Mouse (Mus musculus): Measurements from ENCODE around the gene Cwh43. TPM values are rescaled to one million over a fixed set of nuclear protein-coding genes. Genes with fewer than 3 reads are reported as not detected.
A peak's percentile ranks its signal among the peaks of the same experiment; 100 is the strongest.

The Cwh43 gene
- polyA plus RNA-seq, 1 experiment, result 0.36 TPM

DNA sequence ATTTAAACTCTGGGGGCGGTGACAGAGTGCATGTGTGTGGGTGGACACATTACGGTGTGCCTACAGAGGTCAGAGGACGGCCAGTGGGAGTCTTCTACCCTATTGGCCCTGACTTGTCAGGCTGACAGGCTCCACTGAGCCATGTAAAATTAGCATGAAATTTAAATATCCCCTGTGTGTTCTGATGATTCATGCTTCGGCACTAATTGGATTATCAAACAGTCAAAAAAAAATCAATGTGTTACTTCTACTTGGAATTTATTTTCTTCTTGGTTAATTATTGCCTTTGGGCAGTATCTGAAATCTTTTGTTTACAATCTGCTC, 22.3 kb upstream of the Cwh43 start:
- WGBS, result 69% methylated on average over 4 of the region's 4 CpGs
- DNase-seq (ENCODE audit: low read depth, low spot score), result no peak

DNA sequence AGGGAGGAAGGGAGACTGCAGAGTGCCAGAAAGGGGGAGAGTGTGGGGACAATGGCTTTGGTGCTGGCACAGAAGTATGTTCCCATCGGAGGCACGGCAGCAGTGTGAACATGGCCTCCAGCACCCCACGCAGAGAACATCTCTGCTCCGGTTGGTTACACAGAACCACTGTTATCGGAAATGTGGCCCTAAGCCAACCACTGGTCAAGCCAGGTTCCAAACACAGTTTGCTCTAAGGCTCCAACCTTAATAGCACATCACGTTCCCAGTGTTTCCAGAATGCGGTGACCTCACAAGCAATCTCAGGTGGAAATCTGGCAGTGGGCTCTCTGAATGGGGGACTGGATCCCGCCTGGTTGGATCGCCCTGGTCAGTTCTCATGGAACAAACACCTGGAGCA, 12.8 kb upstream of the Cwh43 start:
- WGBS, result 80% methylated on average over 9 of the region's 9 CpGs
- no peak for DNase-seq (ENCODE audit: low read depth, low spot score)

DNA sequence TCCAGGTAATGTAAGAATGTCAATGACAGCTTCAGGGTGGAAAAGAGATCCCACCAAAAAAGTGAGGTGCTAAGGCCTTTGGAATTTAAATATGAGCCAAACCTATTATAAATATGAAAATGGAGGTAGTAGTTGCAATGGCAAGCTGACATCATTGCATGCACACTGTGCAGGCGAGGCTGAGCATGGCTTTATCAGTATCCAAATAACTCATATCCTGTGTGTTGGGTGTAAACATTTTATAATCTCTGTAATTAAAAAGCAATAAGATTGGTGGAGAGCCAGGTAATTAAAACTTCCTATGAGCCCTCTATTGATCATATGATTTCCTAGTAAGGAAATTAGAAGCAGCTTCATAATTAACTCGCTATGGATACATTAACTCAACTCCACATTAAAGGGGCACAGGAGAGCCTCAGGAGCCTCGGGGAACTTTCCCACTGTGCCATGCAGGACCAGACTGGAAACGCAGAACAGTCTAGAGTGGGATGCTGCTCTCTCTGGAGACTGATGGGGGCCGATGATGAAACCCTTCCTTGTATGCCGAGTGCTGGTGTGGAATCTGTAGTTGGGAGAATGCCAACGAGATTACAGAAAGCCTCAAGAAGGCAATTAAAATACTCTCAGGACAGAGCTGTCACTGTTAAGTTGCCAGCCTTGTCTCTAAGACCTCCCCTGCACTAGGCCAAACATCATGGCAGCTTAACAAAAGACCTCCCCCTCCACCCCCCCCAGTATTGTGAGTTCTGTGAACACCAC, 5.9 kb upstream of the Cwh43 start:
- 22% methylated on average over 7 of the region's 7 CpGs for WGBS
- no peak for DNase-seq (ENCODE audit: low read depth, low spot score)

DNA sequence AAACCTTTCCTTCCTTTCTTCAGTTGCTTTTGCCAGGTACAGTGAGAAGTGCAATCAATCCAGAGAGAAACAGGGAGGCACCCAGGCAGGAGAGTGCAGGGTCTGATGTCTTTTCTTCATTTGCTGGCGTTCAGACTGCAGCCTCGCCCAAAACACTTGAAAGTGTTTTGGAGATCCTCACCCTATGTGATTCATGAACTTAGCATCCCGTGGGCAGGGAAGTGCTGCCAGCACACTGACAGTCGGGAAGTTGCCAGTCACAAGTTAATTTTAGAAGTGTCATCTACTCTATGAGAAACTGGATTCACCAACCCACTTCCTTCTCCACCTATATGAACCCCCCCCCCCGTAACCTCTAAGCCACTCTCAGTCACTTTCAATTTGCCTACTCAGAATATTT, 4.5 kb upstream of the Cwh43 start:
- no peak for DNase-seq (ENCODE audit: low read depth, low spot score)
- 40% methylated on average over 5 of the region's 5 CpGs for WGBS

DNA sequence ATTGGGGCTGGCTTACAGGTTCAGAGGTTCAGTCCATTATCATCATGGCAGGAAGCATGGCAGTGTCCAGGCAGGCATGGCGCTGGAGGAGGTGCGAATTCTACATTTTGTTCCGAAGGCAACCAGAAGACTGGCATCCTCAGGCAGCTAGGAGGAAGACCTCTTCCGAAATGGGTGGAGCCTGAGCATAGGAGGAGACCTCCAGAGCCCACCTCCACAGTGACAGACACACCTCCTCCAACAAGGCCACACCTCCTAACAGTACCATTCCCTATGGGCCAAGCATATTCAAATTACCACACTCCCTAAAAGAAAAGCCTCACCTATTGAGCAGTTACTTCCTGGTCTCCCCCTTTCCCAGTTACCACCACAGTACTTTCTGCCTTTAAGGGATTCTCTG, 3.0 kb upstream of the Cwh43 start:
- 94% methylated on average over 4 of the region's 4 CpGs for WGBS

DNA sequence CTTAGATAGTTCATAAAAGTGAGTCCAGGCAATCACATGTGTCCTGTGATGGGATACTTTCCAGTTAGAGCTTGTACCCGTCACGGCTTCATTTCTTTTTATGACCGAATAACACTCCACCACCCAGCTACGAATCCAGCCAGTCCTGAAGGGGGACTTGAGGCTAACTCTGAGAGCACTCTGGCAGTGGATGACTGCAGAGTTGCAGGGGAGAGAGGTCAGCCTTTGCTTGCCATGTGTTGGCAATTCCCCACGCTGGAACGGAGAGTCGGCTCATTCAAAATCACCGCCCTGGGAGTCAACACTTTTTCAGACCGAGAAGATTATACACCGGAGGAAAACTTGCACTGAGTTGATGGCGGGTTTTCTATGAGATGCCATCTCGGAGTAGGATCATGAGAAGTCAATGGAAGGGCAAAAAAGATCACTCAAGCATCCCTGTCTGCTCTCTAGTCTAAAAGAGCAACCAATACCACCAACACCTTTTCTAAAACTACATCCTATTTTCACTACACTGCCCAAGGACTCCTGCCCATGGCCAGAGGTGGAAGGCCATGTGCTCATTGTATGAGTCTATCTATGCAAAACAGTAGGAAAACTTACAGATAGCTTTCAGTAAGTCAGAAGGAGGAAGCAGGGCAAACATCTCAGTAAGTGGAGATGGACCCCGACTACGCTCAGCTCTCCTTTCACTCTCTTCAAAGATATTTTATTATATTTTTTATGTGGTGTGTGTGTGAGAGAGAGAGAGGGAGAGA, 2.4 kb upstream of the Cwh43 start:
- WGBS, result 82% methylated on average over 14 of the region's 14 CpGs
- no peak for DNase-seq (ENCODE audit: low read depth, low spot score)

More for the DNA sequence above, 3.0 kb upstream of the Cwh43 start:
- DNase-seq (ENCODE audit: low read depth, low spot score), result no peak

DNA sequence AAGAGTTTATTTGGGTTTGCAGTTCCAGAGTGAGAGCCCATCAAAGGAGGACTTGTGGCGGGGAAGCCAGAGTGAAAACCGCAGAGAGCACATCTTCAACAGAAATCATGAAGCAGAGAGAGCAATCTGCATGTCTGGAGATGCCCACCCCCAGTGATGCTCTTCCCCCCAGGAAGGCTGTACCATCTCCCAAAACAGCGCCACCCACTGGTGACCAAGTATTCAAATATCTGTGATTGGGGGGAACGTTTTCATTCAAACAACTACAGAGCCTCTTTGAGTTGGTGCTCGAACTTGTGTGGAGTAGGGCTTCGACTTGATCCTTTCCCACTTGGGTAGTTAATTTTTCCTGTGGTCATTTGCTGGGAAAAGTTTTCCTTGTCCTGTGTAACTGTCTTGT, 1.1 kb upstream of the Cwh43 start:
- WGBS, result 80% methylated on average over 6 of the region's 6 CpGs
- DNase-seq (ENCODE audit: low read depth, low spot score), result no peak

DNA sequence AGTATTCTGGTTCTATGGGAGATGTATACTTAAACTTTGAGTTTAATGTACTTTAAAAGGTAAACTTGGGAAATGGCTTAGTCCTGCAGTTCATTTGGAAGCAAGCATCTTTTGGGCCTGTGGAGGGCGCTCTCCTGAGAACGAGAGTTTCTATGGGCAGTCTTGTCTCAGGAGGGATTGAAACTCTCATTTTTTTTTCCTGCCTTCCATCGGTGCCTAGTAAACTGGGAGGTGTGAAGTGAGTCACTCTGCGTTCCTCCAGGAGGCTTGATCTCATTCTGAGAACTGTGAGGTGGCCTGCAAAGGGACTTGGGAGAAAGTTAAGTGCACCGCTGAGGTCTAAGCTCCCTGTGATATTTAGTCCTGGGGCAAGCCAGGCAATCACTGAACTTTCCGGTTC, 986 bp downstream of the Cwh43 start:
- DNase-seq (ENCODE audit: low read depth, low spot score), result no peak
- 17% methylated on average over 6 of the region's 6 CpGs for WGBS

DNA sequence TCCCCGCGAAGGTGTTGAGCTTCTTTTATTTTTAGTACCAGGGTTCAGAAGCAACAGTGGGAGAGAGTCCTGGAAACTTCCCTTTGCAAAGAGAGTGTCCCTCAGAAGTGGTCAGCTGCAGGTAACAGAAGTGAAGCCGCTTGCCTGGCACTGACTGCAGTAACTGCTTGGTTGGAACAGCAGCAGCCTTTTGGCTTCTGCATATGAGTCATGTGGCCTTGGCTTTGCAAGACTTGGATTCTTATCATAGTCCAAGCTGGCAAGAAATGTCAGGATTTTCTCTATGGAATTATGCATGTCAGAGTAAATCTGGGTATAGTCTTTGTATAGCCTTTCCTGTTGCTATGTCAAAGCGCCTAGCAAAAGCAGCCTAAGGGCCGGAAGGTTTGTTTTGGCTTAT, 4.1 kb downstream of the Cwh43 start:
- WGBS, result 81% methylated on average over 5 of the region's 5 CpGs
- DNase-seq (ENCODE audit: low read depth, low spot score), result no peak

DNA sequence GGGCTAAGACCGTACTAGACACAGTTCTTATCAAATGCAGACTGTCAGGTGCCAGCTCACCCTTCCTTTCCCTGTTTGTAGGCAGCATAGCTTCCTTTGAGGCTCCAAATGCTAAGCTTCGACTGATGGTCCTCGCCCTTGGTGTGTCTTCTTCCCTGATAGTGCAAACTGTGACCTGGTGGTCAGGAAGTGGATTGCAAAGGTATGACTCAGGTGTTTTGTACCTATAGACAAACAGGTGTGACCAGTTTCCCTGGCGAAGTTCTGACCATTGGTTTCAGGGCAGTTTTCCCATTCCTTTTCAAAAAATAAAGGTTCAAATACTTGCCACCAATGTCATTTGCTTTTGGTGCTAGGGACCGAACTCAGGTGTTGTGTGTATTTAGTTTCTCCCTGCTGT, 5.9 kb downstream of the Cwh43 start:
- WGBS, result 47% methylated on average over 5 of the region's 5 CpGs
- no peak for DNase-seq (ENCODE audit: low read depth, low spot score)

DNA sequence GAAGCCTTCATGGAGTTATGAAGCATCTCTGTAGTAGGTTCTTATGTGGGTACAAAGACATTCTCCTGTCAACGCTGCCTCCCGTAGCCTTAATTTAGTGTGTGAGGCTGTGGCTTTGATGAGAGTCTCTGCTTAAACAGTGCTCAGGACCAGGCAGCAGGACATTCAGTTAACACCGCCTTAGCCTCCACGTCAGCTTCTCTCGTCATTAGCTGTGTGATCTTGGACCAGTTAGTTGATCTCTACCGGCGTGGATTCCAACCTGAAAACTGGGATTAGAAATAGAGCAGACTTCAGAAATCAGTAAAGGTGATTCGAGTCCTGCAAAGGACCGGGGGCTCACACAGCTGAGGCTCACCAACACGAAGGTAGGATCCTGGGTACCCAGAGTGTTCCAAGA, 8.3 kb downstream of the Cwh43 start:
- no peak for DNase-seq (ENCODE audit: low read depth, low spot score)
- WGBS, result 89% methylated on average over 10 of the region's 10 CpGs

DNA sequence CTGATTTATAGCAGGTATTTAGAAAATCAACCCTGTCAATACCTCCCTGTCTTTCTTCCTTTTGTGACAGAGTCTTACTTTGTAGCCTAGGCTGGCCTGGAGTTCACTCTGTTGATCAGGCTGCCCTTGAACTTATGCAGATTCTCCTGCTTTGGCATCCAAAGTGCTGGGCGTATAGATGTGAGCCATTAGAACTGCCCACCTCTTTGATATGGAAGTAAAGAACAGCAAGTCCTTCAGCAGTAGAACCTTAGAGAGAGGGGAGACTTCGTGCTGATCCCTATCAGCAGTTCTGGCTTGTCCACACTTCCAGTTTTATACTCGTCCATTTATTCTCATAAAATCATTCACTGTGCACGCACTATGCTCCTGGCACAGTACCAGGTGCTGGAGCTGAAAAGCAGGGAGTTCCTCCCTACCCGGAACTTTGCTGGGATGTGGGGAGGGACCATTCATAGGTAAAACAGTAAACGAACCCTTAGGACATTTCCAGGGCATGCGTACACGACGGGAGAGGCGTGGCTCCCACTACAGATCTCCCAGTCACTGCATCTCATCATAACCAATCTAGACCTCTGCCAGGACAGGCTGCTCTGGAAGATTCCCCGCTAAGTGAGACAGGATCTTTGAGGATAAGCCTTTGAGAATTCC, 13.3 kb downstream of the Cwh43 start:
- WGBS, result 16% methylated on average over 11 of the region's 11 CpGs
- DNase-seq (ENCODE audit: low read depth, low spot score), result peak; percentile 90

DNA sequence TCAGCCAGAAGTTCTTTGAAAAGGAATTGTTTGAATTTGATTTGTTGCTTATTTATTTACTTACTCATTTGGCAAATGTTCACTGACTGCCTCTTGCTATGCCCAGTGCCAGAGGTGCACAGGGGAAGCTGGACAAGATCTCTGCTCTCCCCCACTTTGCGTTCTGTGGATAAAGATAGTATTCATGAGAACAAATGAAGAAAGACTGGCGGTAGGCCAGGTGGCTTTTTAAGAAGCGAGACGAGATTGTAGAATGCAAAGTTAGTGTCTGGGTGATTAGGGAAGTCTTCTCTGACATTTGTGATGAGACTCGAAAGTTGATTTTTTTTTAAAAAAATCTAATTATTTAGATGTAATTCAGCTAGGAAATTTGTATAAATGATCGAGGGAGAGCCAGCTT, 20.9 kb downstream of the Cwh43 start:
- DNase-seq (ENCODE audit: low read depth, low spot score), result no peak
- WGBS, result 69% methylated on average over 6 of the region's 6 CpGs

DNA sequence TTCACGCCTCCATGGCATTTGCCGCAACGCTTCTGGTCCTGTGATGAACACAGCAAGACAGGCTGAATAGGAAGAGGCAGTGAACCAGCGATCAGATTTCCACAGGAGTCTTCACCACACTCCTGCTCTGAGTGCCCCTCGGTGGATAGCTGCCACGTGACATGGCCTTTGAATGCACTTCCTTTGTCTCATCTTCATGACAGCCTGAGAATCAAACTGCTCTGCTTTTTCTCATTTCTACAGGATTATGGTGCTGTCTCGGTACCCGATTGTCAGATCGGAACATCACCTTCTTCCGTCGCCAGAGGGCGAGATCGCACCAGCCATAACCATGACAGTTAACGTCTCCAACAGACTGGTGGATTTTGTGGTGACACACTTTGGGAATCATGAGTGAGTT, 25.7 kb downstream of the Cwh43 start:
- no peak for DNase-seq (ENCODE audit: low read depth, low spot score)
- 19% methylated on average over 14 of the region's 14 CpGs for WGBS

DNA sequence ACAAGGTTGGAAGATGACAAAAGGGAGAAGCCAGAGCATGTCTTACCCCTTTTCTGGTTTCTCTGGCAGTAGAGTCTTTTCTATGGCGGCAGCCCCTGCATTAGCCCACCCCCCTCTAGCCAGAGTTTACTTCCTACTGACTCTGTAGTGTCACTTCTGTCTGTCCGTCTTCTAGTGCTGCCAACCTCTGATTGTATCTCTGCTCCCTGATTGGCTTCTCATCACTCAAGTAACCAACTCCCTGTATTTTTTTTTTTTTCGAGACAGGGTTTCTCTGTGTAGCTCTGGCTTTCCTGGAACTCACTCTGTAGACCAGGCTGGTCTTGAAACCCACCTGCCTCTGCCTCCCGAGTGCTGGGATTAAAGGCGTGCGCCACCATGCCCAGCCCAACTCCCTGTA, 26.9 kb downstream of the Cwh43 start:
- no peak for DNase-seq (ENCODE audit: low read depth, low spot score)

DNA sequence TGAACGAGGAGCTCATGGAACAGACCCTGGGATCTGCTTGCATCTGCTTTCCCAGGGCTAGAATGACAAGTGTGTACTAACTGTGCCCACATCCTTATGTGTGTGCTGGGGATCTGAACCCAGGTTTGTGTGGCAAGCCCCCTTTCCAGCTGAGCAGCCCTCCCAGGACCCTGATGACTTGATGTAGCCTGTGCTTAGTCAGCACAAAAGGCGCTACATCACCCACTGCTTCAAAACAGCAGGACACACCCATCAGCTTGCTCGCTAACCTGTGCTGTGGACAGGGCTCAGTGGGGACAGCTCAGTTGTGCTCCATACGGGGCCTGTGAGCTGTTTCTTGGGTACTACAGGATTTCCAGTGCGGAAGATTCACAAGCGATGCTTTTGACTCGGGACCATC, 28.9 kb downstream of the Cwh43 start:
- WGBS, result 74% methylated on average over 7 of the region's 7 CpGs
- DNase-seq (ENCODE audit: low read depth, low spot score), result no peak

More for the DNA sequence above, 26.9 kb downstream of the Cwh43 start:
- 84% methylated on average over 6 of the region's 6 CpGs for WGBS

DNA sequence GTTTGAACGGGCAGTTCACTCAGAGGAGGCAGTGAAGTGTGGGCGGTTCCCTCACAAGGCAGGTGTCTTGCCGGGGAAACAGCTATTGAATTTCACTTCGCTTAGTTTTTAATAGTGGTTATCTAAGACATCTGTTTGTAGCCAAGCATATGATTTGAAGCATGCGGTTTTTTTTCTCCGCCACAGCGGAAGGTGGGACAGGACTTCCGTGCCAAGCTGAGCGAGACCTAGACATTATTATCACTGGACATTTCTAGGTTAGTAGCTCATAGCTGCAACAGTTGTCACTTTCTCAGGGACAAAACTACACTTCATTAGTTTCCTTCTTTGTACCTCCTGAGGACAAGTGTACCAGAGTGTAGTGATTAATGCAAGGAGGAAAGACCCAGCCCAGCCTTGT, 36.3 kb downstream of the Cwh43 start:
- 65% methylated on average over 9 of the region's 9 CpGs for WGBS
- DNase-seq (ENCODE audit: low read depth, low spot score), result no peak

DNA sequence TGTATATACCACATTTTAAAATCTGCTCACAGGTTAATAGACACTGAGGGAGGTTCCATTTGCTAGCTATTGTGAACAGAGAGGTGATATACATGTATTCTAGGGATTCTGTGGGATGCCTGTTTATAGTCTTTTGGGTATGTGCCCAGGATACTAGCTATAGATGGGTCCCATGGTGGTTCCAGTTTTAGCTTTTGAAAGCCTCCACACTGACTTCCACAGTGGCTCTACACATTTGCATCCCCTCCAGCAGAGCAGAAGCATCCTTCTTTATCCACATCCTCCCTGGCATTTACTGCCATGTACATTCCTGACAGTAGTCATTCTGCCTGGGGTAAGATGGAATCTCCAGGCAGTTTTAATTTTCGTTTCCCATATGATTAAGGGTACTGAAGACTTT, 44.4 kb downstream of the Cwh43 start:
- DNase-seq (ENCODE audit: low read depth, low spot score), result no peak
- WGBS, result 76% methylated on average over 1 of the region's 1 CpGs

DNA sequence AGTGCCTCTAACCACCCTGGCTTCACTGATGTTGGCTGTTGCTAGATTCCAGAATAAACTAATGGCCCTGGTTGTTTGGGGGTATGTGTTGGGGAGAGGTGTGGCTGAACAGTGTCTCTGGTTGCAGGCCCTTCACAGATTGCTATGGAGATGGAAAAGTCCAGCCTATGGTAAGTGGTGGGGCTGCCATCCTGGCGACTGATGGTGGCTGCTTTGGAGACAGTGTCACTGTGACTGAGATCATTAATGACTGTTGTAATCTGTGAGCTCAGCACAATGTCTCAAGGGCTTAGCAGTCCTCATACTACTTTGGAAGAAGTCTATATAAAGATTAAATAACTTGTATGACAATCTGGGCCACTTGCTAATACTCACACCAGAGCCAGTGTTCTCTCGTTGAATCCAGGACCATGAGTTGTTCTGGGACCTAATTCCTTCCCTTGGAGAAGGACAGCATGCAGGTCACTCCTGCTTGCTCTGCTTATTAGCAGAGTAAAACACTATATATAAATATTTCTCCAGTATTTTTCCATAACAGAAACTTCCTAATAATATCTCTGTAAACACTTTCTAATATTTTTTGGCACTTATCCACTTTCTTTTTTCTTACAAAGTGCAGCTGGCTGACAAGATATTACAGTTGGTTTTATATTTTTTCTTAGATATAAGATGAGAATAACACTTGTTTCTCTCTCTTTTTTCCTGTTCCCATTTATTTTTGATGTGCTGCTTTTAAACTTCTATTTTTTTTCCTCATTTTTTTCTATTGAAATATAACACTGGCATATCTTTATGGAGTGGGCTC, 48.8 kb downstream of the Cwh43 start:
- 63% methylated on average over 2 of the region's 2 CpGs for WGBS
- DNase-seq (ENCODE audit: low read depth, low spot score), result no peak

DNA sequence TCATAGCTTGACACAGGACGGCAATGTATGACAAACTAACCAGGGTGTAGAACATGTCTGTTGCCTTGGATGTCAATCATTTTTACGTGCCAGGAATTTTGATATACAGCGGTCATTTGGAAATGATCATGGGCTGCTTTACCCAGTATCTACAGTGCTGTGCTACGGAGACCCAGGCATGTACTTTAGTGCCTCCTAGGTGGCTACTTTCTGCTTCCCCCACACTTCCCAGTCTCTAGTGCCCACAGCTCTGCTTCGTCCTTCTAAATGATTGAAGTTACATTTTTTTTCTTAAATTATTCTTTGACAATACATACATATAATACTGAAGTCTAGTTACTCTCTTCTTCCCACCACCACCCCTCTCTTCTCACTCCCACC, 49.4 kb downstream of the Cwh43 start:
- 80% methylated on average over 5 of the region's 5 CpGs for WGBS

More for the DNA sequence above, 49.4 kb downstream of the Cwh43 start:
- DNase-seq (ENCODE audit: low read depth, low spot score), result no peak
